Mouse (Mus musculus) testis, postnatal 14 days (tissue): ENCODE data around the gene Top2b.

Experiments
- DNase-seq: peaks from one replicate; pipeline ENCODE4 v3.0.0; 2021; ENCODE audit warnings: low spot score

Top2b gene

GRCm38 (mm10) chr14:16364878-16365337, at the start of gene Top2b:
Gene Top2b, plus strand, starts transcription at chr14:16365179.
- DNase-seq: peak; percentile 97

- no peak for DNase-seq
Observed at GRCm38 (mm10) chr14:16316715-16317114, 48.3 kb upstream of the Top2b start.

DNA sequence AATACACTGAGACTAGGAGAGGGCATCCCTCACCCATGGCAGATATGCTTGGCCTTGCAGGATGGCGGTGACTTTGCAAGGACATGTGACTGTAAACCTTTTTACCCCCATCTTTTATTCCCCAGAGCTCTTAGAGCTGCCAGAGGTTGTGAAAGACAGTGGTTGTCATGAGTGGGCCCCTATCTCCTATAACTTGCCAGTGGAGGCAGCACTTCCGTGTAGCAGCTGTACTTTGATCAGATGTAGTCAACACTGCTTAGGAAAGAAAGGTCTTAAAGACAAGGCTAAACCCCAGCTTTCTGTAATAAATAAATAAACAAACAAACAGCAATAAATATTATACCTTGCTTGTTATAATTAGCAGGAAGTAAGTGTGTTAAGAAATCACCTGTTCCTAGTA, 45.2 kb upstream of the Top2b start:
- DNase-seq: no peak

- no peak for DNase-seq
Observed at GRCm38 (mm10) chr14:16324394-16324793, 40.6 kb upstream of the Top2b start.

DNA sequence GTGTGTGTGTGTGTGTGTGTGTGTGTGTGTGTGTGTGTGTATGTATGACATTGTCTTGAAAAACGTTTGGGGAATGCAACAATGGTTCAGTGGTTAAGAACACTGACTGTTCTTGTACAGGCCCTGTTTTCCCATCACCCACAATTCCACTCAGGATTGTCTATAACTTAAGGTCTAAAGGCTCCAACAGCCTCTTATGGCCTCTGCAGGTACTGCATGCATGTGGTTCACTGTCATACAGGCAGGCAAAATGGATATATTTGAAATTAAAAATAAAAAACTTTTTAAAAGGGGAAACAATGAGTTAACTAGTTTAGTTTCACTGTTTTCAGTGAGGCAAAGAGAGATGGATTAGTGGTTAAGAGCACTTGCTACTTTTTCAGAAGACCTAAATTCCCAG, 39.8 kb upstream of the Top2b start:
- no peak for DNase-seq

- peak; percentile 34 for DNase-seq
Observed at GRCm38 (mm10) chr14:16328531-16328930, 36.4 kb upstream of the Top2b start.

GRCm38 (mm10) chr14:16328959-16329480, 36.0 kb upstream of the Top2b start:
- no peak for DNase-seq

- DNase-seq: no peak
Observed at GRCm38 (mm10) chr14:16329756-16330155, 35.2 kb upstream of the Top2b start.

GRCm38 (mm10) chr14:16334260-16334659, 30.7 kb upstream of the Top2b start:
- DNase-seq: no peak

- DNase-seq: no peak
Observed at GRCm38 (mm10) chr14:16335835-16336417, 29.1 kb upstream of the Top2b start.

GRCm38 (mm10) chr14:16347505-16347904, 17.5 kb upstream of the Top2b start:
- DNase-seq: no peak

- no peak for DNase-seq
Observed at GRCm38 (mm10) chr14:16359704-16360103, 5.3 kb upstream of the Top2b start.

GRCm38 (mm10) chr14:16364161-16364831, 683 bp upstream of the Top2b start:
- DNase-seq: peak; percentile 36

GRCm38 (mm10) chr14:16365362-16366173, 589 bp downstream of the Top2b start:
- peak; percentile 85 for DNase-seq

GRCm38 (mm10) chr14:16366174-16366889, 1.4 kb downstream of the Top2b start:
- DNase-seq: no peak

DNA sequence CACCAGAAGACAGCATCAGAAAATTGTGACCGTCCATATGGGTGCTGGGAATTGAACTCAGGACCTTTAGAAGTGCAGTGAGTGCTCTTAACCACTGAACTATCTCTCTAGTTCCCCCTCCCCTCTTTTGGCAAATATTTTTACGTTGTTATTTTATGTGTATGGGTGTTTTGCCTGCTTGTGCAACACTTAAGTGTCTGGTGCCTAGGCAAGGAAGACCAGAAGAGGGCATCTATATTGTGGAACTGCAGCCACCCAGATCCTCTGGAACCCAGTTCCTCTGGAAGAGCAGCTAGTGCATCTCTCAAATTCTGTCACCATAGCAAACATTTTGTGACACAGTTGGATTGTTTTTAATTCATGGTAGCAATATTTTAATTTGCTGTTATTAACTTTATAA, 2.0 kb downstream of the Top2b start:
- DNase-seq: no peak

DNA sequence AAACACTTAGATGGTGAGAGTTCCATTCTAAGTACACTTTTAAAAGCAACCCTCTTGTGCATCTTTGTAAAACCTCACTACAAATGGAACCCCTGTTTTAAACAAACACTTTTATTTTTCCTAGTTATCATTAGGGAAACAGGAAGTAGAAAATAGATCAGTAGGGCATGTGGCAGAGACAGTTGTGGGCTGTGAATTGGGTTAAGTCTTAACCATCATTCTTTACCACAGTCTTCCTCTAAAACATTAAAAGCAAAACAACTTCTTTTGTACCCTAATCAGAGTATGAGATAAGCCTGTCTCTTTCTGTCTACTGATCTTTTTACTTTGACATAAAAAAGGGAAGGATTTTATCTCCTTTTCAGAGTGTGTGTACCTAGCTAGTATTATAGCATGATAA, 7.8 kb downstream of the Top2b start:
- no peak for DNase-seq

GRCm38 (mm10) chr14:16373190-16373589, 8.2 kb downstream of the Top2b start:
- DNase-seq: no peak

DNA sequence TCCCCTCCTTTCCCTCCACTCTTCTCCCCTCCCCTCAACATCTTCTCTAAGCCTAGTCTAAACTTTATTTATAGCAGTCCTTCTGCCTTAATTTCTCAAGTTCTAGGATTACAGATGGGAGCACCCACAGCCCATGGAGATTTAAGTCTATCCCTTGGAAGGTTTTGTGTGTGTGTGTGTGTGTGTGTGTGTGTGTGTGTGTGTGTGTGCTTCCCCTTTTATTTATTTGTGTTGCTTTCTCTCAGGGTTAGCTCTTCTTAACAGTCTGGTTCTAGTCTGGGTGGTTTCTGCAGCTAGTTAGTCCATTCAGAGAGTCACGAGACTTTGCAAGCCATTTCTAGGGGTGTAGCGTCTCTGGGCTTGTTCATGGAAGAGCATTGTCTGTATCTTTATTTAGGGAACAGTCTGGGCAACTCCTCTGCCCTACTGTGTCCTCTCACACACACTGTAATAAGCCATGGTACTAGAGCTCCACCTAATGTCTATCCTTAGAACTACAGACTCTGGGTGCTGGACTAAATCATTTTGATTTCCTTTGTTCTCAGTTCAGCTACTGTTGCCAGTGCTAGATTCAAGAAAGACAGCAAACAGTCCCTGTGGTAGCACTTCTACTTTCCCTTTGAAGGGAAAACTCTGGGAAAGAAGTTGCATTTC, 15.1 kb downstream of the Top2b start:
- peak; percentile 30 for DNase-seq

DNA sequence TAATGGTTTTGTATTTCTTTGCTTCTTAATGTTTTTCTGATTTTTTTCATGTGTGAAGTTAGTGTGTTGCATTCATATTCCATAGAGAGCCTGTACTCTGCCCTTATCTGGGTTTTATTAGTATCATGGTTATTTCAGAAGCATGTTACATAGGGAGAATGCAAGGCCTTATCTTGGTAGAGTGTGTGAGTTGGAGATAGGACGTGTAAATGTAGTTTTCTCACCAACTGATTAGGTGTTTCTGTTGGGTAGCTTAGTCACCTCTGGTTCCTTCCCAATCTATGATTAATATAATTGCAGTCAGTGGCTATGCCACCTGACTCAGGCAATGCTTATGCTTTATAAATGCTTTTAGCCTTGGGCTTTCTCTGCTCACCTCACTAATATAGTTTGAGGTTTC, 19.8 kb downstream of the Top2b start:
- no peak for DNase-seq

DNA sequence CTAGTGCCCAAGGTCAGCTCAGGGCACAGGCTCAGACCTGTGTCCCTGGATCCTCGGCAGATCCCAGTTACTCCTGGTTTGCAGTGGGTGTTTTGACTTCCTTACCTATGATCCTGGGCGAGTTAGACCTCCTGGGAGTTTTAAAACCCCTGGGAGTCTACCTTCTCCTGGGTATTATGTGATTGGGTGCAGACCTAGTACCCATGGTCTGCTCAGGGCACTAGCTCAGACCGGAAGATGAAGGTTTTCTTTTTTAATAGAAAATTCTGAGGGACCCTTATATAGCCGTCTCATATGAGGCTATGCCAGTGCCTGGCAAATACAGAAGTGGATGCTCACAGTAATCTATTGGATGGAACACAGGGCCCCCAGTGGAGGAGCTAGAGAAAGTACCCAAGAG, 40.2 kb downstream of the Top2b start:
- DNase-seq: no peak

GRCm38 (mm10) chr14:16414163-16414562, 49.2 kb downstream of the Top2b start:
- no peak for DNase-seq
